Mouse (Mus musculus) left cerebral cortex, postnatal 36 days (tissue): ENCODE data around the gene Gm9821. TPM values are rescaled to one million over a fixed set of nuclear protein-coding genes. Genes with fewer than 3 reads are reported as not detected.

Experiments
- DNase-seq, 2 experiments: peaks; one replicate each; pipeline ENCODE4 v3.0.0; 2021 to 2022; ENCODE audit warnings: low spot score in 2 of 2, mixed read lengths in 1 of 2
- intact Hi-C: fragments of 180-260 bp; cut with DNase I; formaldehyde crosslinking; loops from one replicate; pipeline ENCODE4 v1.15.1; 2025
- total RNA-seq, 2 experiments: library from RNA; stranded (reverse); gene quantifications; 2 replicates each; pipeline ENCODE4 v1.2.3; 2021

Gene Gm9821
- not detected for total RNA-seq

DNA sequence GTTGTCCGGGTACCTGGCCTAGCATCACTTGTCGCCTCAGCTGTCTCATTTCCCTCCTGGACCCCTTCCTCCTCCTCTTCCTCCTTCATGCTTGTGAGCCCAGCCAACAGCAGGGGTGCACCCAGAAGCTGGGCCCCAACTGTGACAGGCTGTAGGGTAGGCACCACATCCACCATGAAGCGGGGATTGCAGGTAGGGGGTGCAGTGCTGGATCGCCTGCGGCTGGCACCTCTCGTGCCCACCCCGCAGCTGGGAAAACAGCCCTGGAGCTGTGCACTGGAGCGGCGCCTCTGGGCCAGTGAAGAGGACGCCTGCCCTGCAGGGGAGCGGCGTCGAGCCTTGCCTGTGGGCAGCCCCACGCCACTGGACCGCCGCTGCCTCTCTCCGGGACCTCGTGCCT, at the start of gene Gm9821:
TSS of gene Gm9821 (plus strand) at position 221 of the 400 bp plus-strand sequence.
- intact Hi-C loops, result loop anchor here (2.0 kb wide), 1 partner anchor 17 kb away; no protein-coding TSS in a partner anchor
- no peak for DNase-seq

DNA sequence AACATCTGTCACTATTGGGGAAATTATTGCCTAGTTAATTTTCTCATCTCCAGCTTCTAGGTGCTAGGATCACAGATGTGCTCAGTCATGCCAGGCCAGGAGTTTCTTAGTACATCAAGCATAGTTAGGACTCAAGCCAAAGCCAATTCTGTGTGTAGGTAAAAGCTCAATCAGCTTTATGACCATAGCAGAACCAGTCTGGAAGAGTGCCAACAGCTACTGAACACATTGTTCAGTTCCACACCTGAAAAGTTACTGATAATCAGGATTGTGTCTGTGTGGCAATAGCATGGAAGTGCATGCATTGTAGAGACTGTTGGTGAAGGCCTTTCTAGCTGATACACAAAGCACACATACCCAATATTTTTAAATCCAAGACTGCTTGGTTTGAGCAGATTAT, 47.5 kb upstream of the Gm9821 start:
- no peak for DNase-seq
- intact Hi-C loops, result no loop called here

GRCm38 (mm10) chr2:91899141-91899540, 46.4 kb upstream of the Gm9821 start:
- DNase-seq, result no peak
- intact Hi-C loops, result no loop called here

GRCm38 (mm10) chr2:91900431-91900830, 45.1 kb upstream of the Gm9821 start:
- DNase-seq, result no peak
- intact Hi-C loops, result no loop called here

DNA sequence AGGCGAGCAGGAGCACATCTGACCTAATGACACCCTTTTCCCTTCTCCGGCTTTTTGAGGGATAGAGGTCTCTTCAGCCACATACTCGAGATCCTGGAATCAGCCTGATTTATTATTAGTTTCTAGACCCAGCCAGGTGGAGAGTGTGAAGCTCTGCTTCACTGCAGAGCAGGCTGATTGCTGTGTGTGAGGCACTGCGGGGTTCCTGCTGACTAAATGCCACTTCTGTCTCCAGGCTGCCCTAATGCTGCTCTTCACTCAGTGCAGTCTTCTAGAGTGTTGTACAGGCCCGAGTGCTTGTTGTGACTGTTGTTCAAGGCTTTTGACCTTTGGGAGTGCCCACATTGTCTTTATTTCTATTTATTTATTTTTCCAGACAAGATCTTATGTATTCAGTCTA, 43.2 kb upstream of the Gm9821 start:
- DNase-seq, result no peak
- intact Hi-C loops, result no loop called here

DNA sequence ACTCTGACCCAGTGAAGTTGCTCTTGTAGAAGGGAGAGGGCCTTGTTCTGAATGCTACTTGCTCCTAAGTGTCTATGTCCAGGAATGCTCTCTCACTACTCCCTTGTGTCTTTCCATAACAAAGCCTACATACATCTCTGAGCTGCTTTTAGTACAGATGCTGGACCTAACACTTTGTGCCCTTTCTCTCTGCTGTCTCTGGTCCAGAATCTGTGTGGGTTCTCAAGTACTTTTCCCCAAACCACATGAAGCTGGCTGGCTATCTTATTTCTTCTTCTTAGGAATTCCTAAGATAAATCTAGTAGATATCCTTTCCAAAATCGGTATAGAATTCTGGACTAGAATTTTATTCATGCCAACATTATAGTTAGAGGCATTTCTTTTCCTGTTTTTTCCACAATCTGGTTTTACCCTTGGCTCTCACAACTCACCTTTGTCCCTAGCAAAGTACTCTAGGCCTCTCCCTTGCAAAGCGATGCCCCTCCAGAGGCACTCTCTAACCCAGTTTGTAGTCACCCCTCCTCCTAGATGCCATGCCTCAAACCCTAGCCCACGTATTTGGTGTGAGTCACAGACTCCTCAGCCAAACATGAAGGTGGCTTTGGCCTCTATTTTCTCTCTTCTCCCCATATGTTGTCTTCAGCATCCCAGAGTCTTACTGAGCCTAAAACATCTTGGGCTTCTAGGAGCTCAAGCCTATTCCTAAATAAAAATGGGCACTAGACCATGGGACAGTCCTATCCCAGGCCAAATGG, 42.2 kb upstream of the Gm9821 start:
- DNase-seq, result peak; percentile 45 to 54

DNA sequence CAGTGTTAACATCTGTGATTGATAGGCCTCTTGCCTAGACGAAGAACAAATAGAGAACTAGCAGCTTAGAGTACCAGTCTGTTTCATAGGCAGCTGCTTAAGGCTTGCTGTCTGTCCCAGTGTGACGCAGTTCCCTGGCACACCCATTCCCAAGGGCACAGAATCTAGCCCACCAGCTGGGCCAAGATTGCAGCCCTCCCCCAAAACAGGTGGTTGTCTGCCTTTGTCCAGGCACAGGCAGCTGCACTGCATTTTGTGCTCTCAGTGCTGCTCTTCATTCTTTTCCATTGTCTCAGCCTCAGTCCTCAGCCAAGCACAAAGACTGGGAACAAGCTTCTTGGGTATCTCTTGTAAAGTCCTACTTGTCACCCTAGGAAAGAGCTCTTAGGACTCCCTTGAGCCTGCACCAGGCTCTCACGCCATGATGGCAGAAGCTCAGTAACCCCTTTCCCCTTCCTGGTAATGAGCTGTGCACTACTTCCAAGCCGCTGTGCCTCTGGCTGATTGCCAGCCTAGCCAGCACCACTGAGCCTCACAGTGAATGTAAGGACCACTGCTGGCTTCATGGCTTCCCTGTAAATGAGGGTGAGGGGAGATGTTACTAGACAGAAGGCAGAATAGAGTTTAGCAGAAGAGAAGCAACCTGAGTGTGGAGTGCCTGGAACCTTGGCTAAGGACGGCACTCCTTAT, 40.7 kb upstream of the Gm9821 start:
- peak in 1 of 2 experiments; percentile 21 for DNase-seq
- intact Hi-C loops, result no loop called here

More for the DNA sequence above, 42.2 kb upstream of the Gm9821 start:
- intact Hi-C loops, result no loop called here

DNA sequence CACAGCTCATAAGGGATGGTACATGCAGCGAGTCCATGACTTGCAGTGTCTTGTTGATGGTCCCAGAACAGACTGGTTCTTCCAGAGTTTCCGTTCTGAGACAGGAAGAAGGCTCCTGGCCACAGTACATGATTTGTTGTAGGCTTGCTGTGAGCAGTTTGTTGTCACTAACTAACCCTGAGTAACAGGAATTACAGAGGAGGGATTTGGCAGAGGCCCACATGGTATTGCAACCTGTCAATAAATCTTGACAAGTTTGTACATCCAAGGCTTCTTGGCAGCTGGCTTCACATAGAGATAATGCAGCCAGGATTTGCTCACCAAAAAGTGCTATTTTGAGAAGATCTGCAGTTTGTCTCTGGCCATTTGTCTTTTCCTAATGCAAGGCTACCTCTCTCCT, 39.4 kb upstream of the Gm9821 start:
- intact Hi-C loops, result no loop called here
- no peak for DNase-seq

- no peak for DNase-seq
- intact Hi-C loops, result no loop called here
Observed at GRCm38 (mm10) chr2:91912616-91913015, 32.9 kb upstream of the Gm9821 start.

GRCm38 (mm10) chr2:91913328-91914110, 32.0 kb upstream of the Gm9821 start:
- no peak for DNase-seq
- intact Hi-C loops, result no loop called here

- no peak for DNase-seq
- intact Hi-C loops, result no loop called here
Observed at GRCm38 (mm10) chr2:91916346-91916977, 29.0 kb upstream of the Gm9821 start.

GRCm38 (mm10) chr2:91917096-91917495, 28.4 kb upstream of the Gm9821 start:
- no peak for DNase-seq
- intact Hi-C loops, result no loop called here

- no peak for DNase-seq
- intact Hi-C loops, result loop anchor here (5.0 kb wide), 1 partner anchor 48 kb away; no protein-coding TSS in a partner anchor
Observed at GRCm38 (mm10) chr2:91920130-91920529, 25.4 kb upstream of the Gm9821 start.

DNA sequence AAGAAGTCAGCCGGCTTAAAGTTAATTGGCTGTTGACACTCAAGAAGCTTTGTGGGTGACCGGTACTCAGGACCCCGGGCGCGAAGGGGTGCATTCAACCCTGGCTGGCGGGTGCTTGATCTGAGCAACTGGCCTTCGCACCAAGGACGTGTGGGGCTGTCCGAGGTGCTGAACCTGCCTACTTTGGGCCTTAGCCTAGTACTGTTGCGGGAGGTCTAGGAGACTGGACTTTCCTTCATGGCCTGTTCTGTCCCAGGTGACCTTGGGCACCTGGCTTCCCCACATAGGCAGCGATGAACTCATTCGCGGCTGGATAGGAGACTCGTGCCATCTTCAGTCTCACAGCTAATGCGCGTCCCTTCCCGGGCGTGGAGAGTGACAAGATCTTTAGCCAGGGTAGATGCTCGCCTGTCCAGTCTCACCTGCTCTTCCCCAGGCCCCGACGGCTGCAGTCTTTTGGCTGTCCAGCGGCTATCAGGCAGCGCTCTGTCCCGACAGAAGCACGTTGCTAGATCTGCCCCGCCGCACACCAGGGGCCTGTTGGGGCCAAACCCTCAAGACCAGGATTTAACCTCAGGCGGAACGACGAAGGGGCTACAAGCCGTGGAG, 24.2 kb upstream of the Gm9821 start:
- DNase-seq, result no peak
- intact Hi-C loops, result loop anchor here (5.0 kb wide), 1 partner anchor 49 kb away; no protein-coding TSS in a partner anchor

GRCm38 (mm10) chr2:91921790-91922570, 23.5 kb upstream of the Gm9821 start:
- intact Hi-C loops, result loop anchor here (5.0 kb wide), 1 partner anchor 50 kb away; no protein-coding TSS in a partner anchor
- peak; percentile 88 to 89 for DNase-seq

DNA sequence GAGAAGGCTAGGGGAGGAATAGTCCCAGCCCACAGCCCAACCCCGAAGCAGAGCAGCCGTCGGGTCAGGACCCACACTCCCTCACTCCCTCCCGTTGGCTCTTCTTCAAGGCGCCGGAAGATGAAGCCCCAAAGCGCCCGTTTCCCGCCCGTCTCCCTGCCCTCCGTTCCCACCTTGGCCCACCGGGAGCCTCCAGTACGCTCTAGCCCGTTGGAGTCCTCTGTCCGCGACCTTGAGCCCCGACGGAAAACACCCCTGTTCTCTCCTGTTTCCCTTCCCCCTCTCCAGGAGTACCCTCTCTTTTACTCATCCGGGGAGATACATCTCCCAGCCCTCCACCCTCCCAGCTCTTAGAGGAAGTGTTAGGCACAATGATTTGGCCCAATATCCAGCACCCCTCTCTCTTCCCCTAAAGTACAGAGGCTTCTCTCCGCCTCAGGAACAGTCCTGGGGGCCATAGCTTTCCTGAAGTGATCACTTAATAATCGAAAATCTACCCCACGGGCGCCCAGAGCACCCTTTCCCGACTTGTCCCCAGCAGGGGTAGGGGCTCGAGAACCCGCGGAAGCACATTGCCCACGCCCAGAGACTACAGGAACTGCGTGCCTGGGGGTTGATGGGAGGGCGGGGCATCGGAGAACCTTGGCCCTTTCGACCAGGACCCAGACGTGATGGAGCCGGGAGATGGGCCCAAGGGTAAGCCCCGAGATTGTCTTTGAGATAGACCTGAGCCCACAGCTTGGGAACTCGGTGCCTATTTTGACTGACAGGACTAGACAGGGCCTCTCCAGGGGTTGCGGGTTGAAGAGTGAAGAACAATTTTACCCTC, 22.7 kb upstream of the Gm9821 start:
- peak in 1 of 2 experiments; percentile 27 for DNase-seq
- intact Hi-C loops, result loop anchor here (5.0 kb wide), 1 partner anchor 50 kb away; no protein-coding TSS in a partner anchor
